Mouse (Mus musculus) T-helper 1 cell (primary cell): ENCODE data around the gene Lipf.

Source experiments
- in situ Hi-C: fragments of 300-600 bp; cut with MboI, MseI; formaldehyde crosslinking; loops from one replicate; pipeline ENCODE4 v1.15.1; 2025; ENCODE audit warnings: high pct_unique_total_duplicates

Lipf gene

GRCm38 (mm10) chr19:33960887-33961286, at the start of gene Lipf:
Gene Lipf (plus strand): TSS chr19:33961187.
- in situ Hi-C loops, result no loop called here

GRCm38 (mm10) chr19:33924099-33924498, 36.9 kb upstream of the Lipf start:
- in situ Hi-C loops, result no loop called here

GRCm38 (mm10) chr19:33979007-33979406, 18.0 kb downstream of the Lipf start:
- in situ Hi-C loops, result no loop called here

- in situ Hi-C loops, result no loop called here
These were observed 22.1 kb downstream of the Lipf start for GRCm38 (mm10) chr19:33983043-33983442.

GRCm38 (mm10) chr19:34008002-34008401, 47.0 kb downstream of the Lipf start, which contains the start of gene Lipk:
Gene Lipk (plus strand): TSS chr19:34008290.
- in situ Hi-C loops, result no loop called here

- in situ Hi-C loops, result no loop called here
These were observed 60.6 kb downstream of the Lipf start for GRCm38 (mm10) chr19:34021440-34022172.

GRCm38 (mm10) chr19:34022759-34023158, 61.8 kb downstream of the Lipf start:
- in situ Hi-C loops, result no loop called here
